Comparison of ENCODE assay signal across 8 mouse cellular contexts in the genomic region with DNA sequence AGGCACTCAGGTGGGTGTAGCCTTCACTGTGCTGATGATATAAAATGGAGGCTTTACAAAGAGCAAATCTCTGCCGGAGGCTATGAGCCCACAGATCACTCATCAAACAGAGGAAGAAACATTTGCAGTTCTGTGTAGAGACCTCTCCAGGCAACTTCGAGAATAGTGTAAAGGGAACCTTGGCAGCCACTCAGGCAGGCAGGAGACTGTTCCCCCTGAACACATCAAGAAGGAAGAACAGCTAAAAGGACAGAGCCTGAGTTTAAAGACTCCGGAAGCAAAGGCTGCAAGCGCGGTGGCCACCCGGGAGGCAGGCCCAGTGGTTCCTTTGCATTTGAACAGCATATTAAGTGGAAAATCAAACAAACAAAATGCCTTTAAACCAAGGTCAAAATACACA. TPM values are rescaled to one million over a fixed set of nuclear protein-coding genes. Genes with fewer than 3 reads are reported as not detected.
DNase-seq lines count a peak whose midpoint lies in the region; ATAC-seq and TF ChIP-seq lines count a peak whose summit lies in the region.

No protein-coding gene starts in this region.

- 2% methylated on average over 6 of the region's 6 CpGs for WGBS in forebrain, embryonic 12.5 days
- 1% methylated on average over 6 of the region's 6 CpGs for WGBS in intestine, postnatal 0 days
- WGBS in lung, embryonic 15.5 days: 7% methylated on average over 6 of the region's 6 CpGs

- H3K36me3 ChIP-seq in forebrain, embryonic 12.5 days (replicated peaks): no peaks in the 10 kb centered on the region
- no peaks in the 10 kb centered on the region for H3K36me3 ChIP-seq in intestine, postnatal 0 days (ENCODE audit: control insufficient read depth, insufficient read depth)
- H3K36me3 ChIP-seq in lung, embryonic 15.5 days: no peaks in the 10 kb centered on the region

- peak overlapping the region; percentile 31; the same call in 1 of the 2 replicates for H3K27ac ChIP-seq in forebrain, embryonic 12.5 days
- no peak overlapping the region for H3K27ac ChIP-seq in intestine, postnatal 0 days (ENCODE audit: low read depth, low read length)
- H3K27ac ChIP-seq in lung, embryonic 15.5 days: peak overlapping the region; percentile 7; the same call in 1 of the 2 replicates

- H3K9ac ChIP-seq in forebrain, embryonic 12.5 days: peak overlapping the region; percentile 77
- H3K9ac ChIP-seq in intestine, postnatal 0 days (ENCODE audit: low read depth, low read length): peak overlapping the region; percentile 91; the same call in 1 of the 2 replicates
- 0 out of 2 replicates have a peak overlapping the region, but pooled peaks have one; percentile 20 for H3K9ac ChIP-seq in lung, embryonic 15.5 days

- ATAC-seq in forebrain, embryonic 12.5 days (ENCODE audit: low FRiP score): no peak
- no peak for ATAC-seq in intestine, postnatal 0 days
- ATAC-seq in lung, embryonic 15.5 days (ENCODE audit: borderline replicate concordance, extremely low read depth, low FRiP score, low TSS enrichment): no peak

- H3K9me3 ChIP-seq in forebrain, embryonic 12.5 days: no peaks in the 10 kb centered on the region
- H3K9me3 ChIP-seq in intestine, postnatal 0 days (ENCODE audit: control insufficient read depth): no peaks in the 10 kb centered on the region
- no peaks in the 10 kb centered on the region for H3K9me3 ChIP-seq in lung, embryonic 15.5 days

- H3K4me1 ChIP-seq in forebrain, embryonic 12.5 days: peaks cover 54% of the 10 kb centered on the region
- H3K4me1 ChIP-seq in intestine, postnatal 0 days (replicated peaks; ENCODE audit: control insufficient read depth, insufficient read depth, low read length): peaks cover 7% of the 10 kb centered on the region
- H3K4me1 ChIP-seq in lung, embryonic 15.5 days: peaks cover 54% of the 10 kb centered on the region

- peaks cover 8% of the 10 kb centered on the region; the same call in 1 of the 2 replicates for H3K27me3 ChIP-seq in forebrain, embryonic 12.5 days
- H3K27me3 ChIP-seq in intestine, postnatal 0 days (replicated peaks; ENCODE audit: control insufficient read depth, insufficient read depth, low read length): no peaks in the 10 kb centered on the region
- H3K27me3 ChIP-seq in lung, embryonic 15.5 days: no peaks in the 10 kb centered on the region

- TF ChIP-seq CTCF in intestine, postnatal 0 days (IDR thresholded peaks at IDR 0.05; ENCODE audit: low read depth): no peak

- peak overlapping the region; percentile 63 for H3K4me3 ChIP-seq in forebrain, embryonic 12.5 days (replicated peaks)
- H3K4me3 ChIP-seq in intestine, postnatal 0 days (ENCODE audit: low read depth, low read length): peak overlapping the region; percentile 65
- peak overlapping the region; percentile 66 for H3K4me3 ChIP-seq in lung, embryonic 15.5 days

- peak overlapping the region; percentile 64 for H3K4me2 ChIP-seq in forebrain, embryonic 12.5 days
- peak overlapping the region; percentile 68 for H3K4me2 ChIP-seq in intestine, postnatal 0 days (replicated peaks; ENCODE audit: low read depth)
- peak overlapping the region; percentile 74 for H3K4me2 ChIP-seq in lung, embryonic 15.5 days

- DNase-seq in layer of hippocampus, adult 11-12 months (ENCODE audit: low spot score): peak; percentile 41
- DNase-seq in layer of hippocampus, adult 9-10 months (ENCODE audit: low spot score): no peak
- peak; percentile 82 for DNase-seq in R1 (ENCODE audit: low read depth, low spot score)
- DNase-seq in right cerebral cortex, postnatal 4 days: peak; percentile 35
- DNase-seq in urinary bladder, adult 18-20 months (ENCODE audit: low spot score in 2 of 2): no peak

RNA-seq across cellular contexts. Expression of gene Ubl3, which starts 2.2 kb away (rescaled TPM):
- 92.0 and 94.6 TPM in 2 replicates for polyA plus RNA-seq in forebrain, embryonic 12.5 days (2016; fragmentation: Nextera tagmentation; extraction: Ambion mirVana)
- 87.7 and 92.6 TPM in 2 replicates for polyA plus RNA-seq in intestine, postnatal 0 days (2015; fragmentation: Nextera tagmentation; extraction: Ambion mirVana)
- 85.2 and 88.1 TPM in 2 replicates for polyA plus RNA-seq in lung, embryonic 15.5 days (2015; fragmentation: Nextera tagmentation; extraction: Ambion mirVana)

Comparison
In these comparisons a context has a peak if more than half of its experiments do, and no peak if none do; other contexts are left out.
1. DNase-seq: peak in layer of hippocampus, adult 11-12 months (single experiment), R1 (single experiment) and right cerebral cortex, postnatal 4 days (single experiment); none in layer of hippocampus, adult 9-10 months (single experiment) and urinary bladder, adult 18-20 months (0 of 2).
2. H3K9ac ChIP-seq: peak in every context shown above with its lines; median percentile 91 in intestine, postnatal 0 days; 77 in forebrain, embryonic 12.5 days; 20 in lung, embryonic 15.5 days.
3. Peak in every context shown above with its lines, with median percentiles within 50 percentile points of each other: H3K4me2 ChIP-seq and H3K4me3 ChIP-seq.